Mouse (Mus musculus) forebrain, embryonic 15.5 days (tissue): ENCODE measurements around the gene Mrpl50. TPM values are rescaled to one million over a fixed set of nuclear protein-coding genes. Genes with fewer than 3 reads are reported as not detected.
"Not testable (repeated sequence)": the region's sequence is repeated elsewhere in the genome, so short reads cannot be mapped to it uniquely, and the experiment has no call there.

Experiments
- ATAC-seq: fragments of 200-750 bp; cut with Nextera tagmentation; replicated peaks from 2 replicates; pipeline ENCODE4 v1.8.0; 2017; ENCODE audit warnings: mild to moderate bottlenecking, moderate TSS enrichment, moderate library complexity
- H3K27ac ChIP-seq: fragments of 300-500 bp; sonication (generic); replicated peaks from 2 replicates; pipeline ENCODE4 v1.5.1; 2015; ENCODE audit warnings: mild to moderate bottlenecking, inconsistent platforms
- H3K27me3 ChIP-seq: fragments of 300-500 bp; sonication (generic); 2 replicates; pipeline ENCODE4 v1.6.1; 2015; ENCODE audit warnings: inconsistent platforms
- H3K36me3 ChIP-seq: fragments of 300-500 bp; sonication (generic); 2 replicates; pipeline ENCODE4 v1.6.1; 2015; ENCODE audit warnings: mild to moderate bottlenecking, inconsistent platforms
- H3K4me1 ChIP-seq: fragments of 300-500 bp; sonication (generic); 2 replicates; pipeline ENCODE4 v1.6.1; 2015; ENCODE audit warnings: inconsistent platforms
- H3K4me2 ChIP-seq: fragments of 300-500 bp; sonication (generic); replicated peaks from 2 replicates; pipeline ENCODE4 v1.6.1; 2015; ENCODE audit warnings: mild to moderate bottlenecking, inconsistent platforms
- H3K4me3 ChIP-seq: fragments of 300-500 bp; sonication (generic); 2 replicates; pipeline ENCODE4 v1.5.1; 2015; ENCODE audit warnings: mild to moderate bottlenecking, inconsistent platforms
- H3K9ac ChIP-seq: fragments of 300-500 bp; sonication (generic); replicated peaks from 2 replicates; pipeline ENCODE4 v1.6.1; 2015; ENCODE audit warnings: mild to moderate bottlenecking, inconsistent platforms
- H3K9me3 ChIP-seq: fragments of 300-500 bp; sonication (generic); 2 replicates; pipeline ENCODE4 v1.6.1; 2016; ENCODE audit warnings: inconsistent platforms
- WGBS: fragments of 180-500 bp; shearing (Covaris S2); methylation state at CpG from one replicate; pipeline ENCODE4 v1.1.7; 2015; ENCODE audit warnings: mixed read lengths; 5-methylcytosine and 5-hydroxymethylcytosine counted together
- polyA plus RNA-seq: library from polyadenylated mRNA; unstranded; fragments of >200 nt; fragmentation: Nextera tagmentation; extraction: Ambion mirVana; gene quantifications from 2 replicates; pipeline ENCODE4 v1.2.1, GENCODE M21; 2015

Mrpl50 gene
- polyA plus RNA-seq, 1 experiment from 2014 or later: 77.7 TPM

DNA sequence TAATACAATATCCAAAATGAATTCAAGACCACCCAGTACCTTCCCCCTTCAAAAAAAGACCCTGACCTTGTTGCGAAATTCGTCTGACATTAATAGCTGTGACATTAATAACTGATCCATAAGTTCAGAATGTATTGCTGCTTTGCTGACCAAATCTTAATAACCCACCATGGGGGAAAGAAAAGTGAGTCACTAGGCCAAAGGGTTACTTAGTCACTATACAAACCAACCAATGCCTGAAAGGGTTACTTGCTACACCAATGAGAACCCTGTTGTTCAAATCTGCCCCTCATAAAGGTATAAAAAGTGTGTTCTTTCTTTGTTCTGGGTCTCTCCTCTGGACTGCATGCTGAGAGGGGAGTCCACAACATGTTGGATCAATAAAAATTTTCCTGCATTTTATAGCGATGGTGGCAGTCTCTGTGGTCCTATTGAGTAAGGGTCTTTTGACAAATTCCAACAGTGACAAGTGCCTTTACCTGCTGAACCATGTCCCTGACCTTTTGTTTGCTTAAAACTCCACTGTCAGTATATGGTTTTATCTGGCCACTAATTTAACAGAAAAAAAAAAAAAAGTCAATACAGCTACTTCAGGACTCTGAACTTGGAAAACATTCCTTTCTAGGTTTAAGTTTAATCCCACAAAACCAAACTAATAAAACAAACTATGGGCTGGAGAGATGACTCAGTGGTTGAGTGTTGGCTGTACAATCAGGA is 34.8 kb downstream of the Mrpl50 start:
- ATAC-seq, H3K27ac ChIP-seq, H3K9ac ChIP-seq, H3K4me2 ChIP-seq, H3K36me3 ChIP-seq, H3K4me1 ChIP-seq, H3K4me3 ChIP-seq, H3K9me3 ChIP-seq, H3K27me3 ChIP-seq: not testable (repeated sequence)
- 76% methylated on average over 3 of the region's 3 CpGs for WGBS

DNA sequence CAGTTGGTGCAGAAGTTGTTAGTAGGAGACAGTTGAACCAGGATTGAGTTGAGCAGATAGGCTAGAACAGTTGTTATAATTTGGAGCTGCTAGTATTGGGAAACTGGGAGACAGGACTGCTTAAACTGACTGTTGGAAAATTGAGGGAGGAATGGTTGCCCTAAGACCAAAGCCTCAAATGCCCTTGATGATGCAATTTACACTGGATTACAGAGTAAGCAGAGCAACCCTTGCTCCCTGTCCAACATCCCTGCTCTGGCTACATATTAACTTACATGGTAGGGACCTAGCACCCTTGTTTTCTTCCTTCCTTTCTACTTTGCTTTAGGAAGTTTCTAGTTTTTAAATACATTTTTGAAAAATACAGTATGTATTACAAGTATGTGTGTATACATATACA is 35.5 kb downstream of the Mrpl50 start:
- no peak overlapping the region for H3K4me3 ChIP-seq
- H3K4me2 ChIP-seq: no peak overlapping the region
- H3K9ac ChIP-seq: no peak overlapping the region
- no peaks in the 10 kb centered on the region for H3K4me1 ChIP-seq
- H3K27me3 ChIP-seq: no peaks in the 10 kb centered on the region
- ATAC-seq: no peak
- no peaks in the 10 kb centered on the region for H3K36me3 ChIP-seq
- no peaks in the 10 kb centered on the region for H3K9me3 ChIP-seq
- H3K27ac ChIP-seq: no peak overlapping the region

DNA sequence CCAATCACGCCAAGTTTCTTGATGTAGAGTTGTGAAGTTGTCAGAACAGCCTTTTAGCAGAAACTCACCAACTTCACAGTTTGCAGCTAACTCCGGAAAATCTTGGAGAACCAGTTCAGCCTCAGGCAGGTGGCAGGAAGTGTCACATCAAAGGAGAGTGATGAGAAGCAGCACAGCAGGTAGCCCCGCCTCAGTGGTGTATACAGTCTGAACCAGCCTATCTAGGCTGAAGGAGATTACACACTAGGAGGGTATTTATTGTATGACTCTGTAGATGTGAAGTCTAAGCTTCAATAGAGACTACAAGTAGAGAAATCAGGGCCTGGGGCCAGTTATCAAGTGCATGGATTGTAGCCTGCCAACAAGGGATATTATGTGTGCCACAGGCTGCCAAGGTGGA is 40.0 kb downstream of the Mrpl50 start:
- ATAC-seq: no peak
- H3K27ac ChIP-seq: no peak overlapping the region
- H3K9ac ChIP-seq: no peak overlapping the region
- peaks cover 8% of the 10 kb centered on the region; the same call in 1 of the 2 replicates for H3K4me1 ChIP-seq
- H3K4me2 ChIP-seq: no peak overlapping the region
- H3K36me3 ChIP-seq: no peaks in the 10 kb centered on the region
- no peaks in the 10 kb centered on the region for H3K27me3 ChIP-seq
- no peak overlapping the region for H3K4me3 ChIP-seq
- no peaks in the 10 kb centered on the region for H3K9me3 ChIP-seq
- 59% methylated on average over 3 of the region's 3 CpGs for WGBS

DNA sequence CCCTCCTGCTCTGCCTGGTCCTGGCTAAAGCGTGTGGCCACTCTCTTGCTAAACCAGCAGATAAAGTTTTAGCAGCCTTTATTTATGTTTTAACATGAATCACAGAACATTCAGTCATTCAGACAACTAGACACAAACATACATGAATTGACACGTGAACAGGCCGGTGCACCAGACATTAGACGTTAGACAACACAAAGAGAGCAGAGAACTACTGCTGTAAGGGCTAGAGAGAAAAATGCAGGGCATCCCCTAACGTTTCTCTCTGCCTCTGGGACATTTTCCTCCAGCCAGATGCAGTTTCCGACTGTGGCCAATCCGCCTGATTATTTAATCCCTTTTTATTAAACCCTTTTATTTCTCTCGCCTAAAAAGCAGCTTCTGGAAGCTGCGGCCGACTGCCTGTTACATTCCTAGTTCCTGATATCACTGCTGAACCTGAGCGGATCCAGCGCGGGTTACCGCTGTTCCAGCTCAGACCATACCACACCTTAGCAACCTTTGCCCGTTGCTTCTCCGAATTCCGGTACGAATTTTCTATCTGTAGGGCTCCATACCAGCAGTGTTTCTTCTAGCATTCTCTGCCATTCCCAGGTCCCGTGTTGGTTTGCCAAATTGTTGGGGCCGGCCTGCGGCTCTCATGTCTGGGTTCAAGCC is 40.7 kb downstream of the Mrpl50 start:
- no peak overlapping the region for H3K27ac ChIP-seq
- H3K4me1 ChIP-seq: peaks cover 8% of the 10 kb centered on the region; the same call in 1 of the 2 replicates
- no peak overlapping the region for H3K9ac ChIP-seq
- no peak for ATAC-seq
- H3K36me3 ChIP-seq: no peaks in the 10 kb centered on the region
- no peak overlapping the region for H3K4me3 ChIP-seq
- 30% methylated on average over 21 of the region's 21 CpGs for WGBS
- no peaks in the 10 kb centered on the region for H3K9me3 ChIP-seq
- H3K4me2 ChIP-seq: 0 out of 2 replicates have a peak overlapping the region, but pooled peaks have one; percentile 12
- no peaks in the 10 kb centered on the region for H3K27me3 ChIP-seq

DNA sequence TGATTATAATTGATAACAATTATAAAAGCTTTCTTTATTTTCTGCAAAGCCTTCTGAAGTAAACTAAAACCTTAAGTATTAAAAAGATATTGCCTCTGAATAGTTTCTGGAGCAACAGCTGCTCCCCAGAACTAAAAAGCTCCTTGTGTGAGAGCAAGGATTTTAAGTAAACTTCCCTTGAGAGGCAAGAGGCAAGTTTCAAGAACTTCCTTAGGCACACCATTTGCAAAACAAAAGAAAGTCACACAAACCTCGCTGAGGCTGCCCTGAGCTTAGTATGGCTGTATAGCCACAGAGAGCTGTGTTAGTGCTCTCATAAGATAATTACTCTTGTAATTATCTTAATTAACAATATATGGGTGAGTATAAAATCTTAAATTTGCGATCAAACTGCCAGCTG is 41.9 kb downstream of the Mrpl50 start:
- not testable (repeated sequence) for H3K4me1 ChIP-seq, H3K4me2 ChIP-seq, H3K36me3 ChIP-seq, H3K4me3 ChIP-seq, H3K27ac ChIP-seq, ATAC-seq, H3K9ac ChIP-seq, H3K9me3 ChIP-seq, H3K27me3 ChIP-seq
- WGBS: 16% methylated on average over 2 of the region's 2 CpGs

DNA sequence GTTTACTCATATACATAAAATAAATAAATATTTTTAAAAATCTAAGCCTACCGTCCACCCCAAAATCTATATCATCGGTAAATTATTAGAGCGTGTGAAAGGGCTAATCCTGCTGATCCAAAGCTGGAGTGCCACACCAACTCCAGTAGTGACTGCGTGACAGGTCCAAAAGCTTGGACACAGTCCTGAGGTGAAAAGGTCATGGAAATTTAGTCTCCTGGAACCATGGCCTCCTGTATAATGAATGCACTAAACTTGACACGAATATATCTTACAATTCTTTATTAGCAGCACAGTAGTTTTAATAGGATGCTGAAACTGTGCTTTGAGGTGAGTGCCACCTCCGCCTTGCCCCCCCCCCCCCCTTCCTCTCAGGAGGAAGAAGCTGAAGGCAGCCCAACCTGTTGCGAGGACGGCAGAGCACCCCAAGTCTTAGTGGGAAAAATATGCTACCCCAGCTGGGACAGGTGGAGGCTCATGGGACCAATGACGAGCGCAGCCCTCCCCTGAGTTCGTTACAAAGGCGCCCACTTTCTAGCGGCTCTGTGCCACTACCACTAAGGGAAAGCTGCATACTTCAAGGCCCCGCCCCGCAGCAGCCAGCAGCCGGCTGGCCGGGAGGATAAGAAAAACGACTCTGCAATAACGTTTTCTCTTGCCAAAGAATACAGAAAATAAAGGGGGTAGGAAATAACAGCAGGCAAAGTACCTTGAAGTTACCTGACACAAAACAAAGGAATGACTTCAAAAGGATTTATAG is 42.6 kb downstream of the Mrpl50 start:
- Histone ChIP-seq H3K36me3 (no peaks in the 10 kb centered on the region), H3K9me3 (no peaks in the 10 kb centered on the region), H3K4me1 (peaks cover 8% of the 10 kb centered on the region; the same call in 1 of the 2 replicates), H3K4me2 (peak overlapping the region; percentile 38), H3K27ac (no peak overlapping the region), H3K4me3 (peak overlapping the region; percentile 14; the same call in 1 of the 2 replicates), H3K9ac (no peak overlapping the region), H3K27me3 (no peaks in the 10 kb centered on the region)
- WGBS: 20% methylated on average over 19 of the region's 19 CpGs
- peak; percentile 60; the same call in 1 of the 2 replicates for ATAC-seq

DNA sequence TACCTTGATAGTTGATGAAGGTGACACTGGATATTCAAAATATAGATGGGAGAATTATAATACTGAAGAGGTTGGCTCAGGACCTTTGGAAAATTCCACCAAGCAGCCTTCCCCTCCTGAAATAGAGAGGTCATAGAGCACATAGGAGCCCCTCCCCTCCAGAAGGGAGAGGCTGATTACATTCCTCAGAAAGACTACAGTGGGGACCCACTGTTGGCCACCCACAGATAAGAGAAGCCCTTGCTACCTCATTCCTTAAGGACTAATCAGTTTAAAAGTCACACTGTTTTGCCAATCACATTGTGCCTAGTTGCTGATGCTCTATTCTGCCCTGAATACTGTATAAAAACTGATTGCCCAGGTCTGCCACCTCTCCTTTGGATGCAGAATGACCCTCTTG is 46.3 kb downstream of the Mrpl50 start:
- no peaks in the 10 kb centered on the region for H3K36me3 ChIP-seq
- no peak overlapping the region for H3K9ac ChIP-seq
- no peak overlapping the region for H3K27ac ChIP-seq
- no peaks in the 10 kb centered on the region for H3K9me3 ChIP-seq
- H3K4me3 ChIP-seq: no peak overlapping the region
- H3K4me2 ChIP-seq: no peak overlapping the region
- no peaks in the 10 kb centered on the region for H3K27me3 ChIP-seq
- peaks cover 5% of the 10 kb centered on the region; the same call in 1 of the 2 replicates for H3K4me1 ChIP-seq
- no peak for ATAC-seq

DNA sequence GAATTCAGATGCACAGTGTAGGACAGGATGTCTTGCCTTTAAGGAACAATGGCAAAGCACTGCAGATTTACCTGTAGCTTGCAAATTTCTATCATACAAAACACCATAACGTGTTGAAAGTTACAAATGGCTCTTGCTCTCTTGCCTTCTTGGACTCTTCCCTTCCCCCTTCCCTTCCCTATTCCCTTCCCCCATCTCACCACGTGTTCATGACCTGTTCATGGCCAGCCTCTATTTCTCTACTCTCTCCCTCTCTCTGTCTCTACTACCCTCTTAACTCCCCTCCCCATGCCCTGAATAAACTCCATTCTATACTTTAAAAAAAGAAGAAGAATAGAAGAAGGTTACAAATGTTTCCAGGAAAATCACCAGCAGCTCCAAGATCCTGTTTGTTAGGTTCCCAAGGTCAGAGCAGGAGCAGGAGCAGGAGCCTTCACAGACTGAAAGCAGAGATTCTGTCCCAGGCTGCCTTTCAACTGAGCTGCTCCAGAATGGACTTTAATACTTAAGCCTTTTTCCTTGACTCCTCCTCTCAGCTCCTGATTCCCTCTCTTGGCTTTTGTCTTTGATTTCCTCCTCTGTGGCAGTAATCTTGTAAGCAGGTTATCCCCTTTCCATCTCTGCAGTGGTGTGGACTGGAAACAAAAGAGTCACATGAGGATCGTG is 47.3 kb downstream of the Mrpl50 start, which contains the start of gene Acnat1:
Acnat1 (minus strand) TSS at position 478 of the 666 bp plus-strand sequence.
- Histone ChIP-seq H3K27ac (no peak within 1 kb of the TSS), H3K36me3 (no peaks in the 10 kb centered on the region), H3K9ac (no peak within 1 kb of the TSS), H3K4me1 (peaks cover 3% of the 10 kb centered on the region; the same call in 1 of the 2 replicates), H3K27me3 (no peaks in the 10 kb centered on the region), H3K4me2 (no peak within 1 kb of the TSS), H3K4me3 (no peak within 1 kb of the TSS), H3K9me3 (no peaks in the 10 kb centered on the region)
- 42% methylated on average over 3 of the region's 3 CpGs for WGBS
- ATAC-seq: no peak

DNA sequence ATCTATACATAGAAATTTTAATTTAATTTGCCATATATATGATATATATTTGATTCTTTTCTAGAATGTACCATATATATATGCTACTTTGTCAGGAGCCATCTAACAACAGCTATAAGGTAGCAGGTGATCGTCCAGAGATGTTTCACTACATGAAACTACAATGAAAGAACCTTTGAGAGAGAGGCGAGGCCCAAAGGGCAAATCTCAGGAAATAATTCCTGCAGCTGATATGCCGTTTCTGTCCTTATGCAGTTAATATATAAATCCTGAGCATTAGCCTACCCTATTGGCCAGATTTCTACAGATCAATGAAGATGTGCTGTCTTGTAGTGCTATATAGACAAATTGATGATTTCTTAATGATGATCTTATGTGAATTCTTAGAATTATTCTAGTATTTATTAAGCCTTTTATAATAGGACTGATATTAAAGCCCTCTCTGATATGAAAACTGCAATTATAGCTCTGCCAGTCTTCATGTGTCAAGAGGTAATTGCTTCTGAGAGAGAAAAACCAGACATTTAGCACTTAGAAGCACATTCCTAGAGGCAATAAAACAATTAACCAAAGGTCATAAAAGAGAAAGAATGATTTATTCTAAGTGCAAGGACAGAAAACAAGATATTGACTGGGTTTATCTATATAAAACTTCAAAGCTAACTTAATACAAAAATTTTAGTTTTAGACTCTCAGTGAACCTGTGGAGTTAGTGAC is 51.3 kb downstream of the Mrpl50 start:
- Histone ChIP-seq H3K4me3 (no peak overlapping the region), H3K4me1 (no peaks in the 10 kb centered on the region), H3K9ac (no peak overlapping the region), H3K36me3 (no peaks in the 10 kb centered on the region), H3K27ac (no peak overlapping the region), H3K9me3 (no peaks in the 10 kb centered on the region), H3K4me2 (no peak overlapping the region), H3K27me3 (no peaks in the 10 kb centered on the region)
- no peak for ATAC-seq
- WGBS: 91% methylated on average over 3 of the region's 3 CpGs

DNA sequence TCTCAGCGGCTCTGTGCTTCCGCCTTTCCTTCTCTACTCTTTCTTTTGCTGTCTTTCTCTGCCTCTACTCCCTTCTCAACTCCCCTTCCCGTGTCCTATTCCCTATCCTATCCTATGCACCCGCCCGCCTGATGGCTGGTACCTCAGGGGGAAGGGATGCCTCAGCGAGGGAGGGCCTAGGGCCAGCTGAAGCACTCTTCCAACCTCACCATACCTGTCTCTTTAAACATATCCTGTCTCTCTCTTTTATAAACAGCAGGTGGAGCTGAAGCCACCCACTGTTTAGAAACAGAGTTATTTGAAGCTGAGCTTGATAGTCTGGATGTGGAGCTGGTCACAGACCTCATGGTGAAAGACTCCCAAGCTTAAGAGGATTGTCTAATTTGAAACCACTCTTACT is 53.5 kb downstream of the Mrpl50 start:
- Histone ChIP-seq H3K36me3 (no peaks in the 10 kb centered on the region), H3K27ac (no peak overlapping the region), H3K9me3 (no peaks in the 10 kb centered on the region), H3K4me1 (no peaks in the 10 kb centered on the region), H3K27me3 (no peaks in the 10 kb centered on the region), H3K4me3 (no peak overlapping the region), H3K4me2 (no peak overlapping the region), H3K9ac (no peak overlapping the region)
- 90% methylated on average over 6 of the region's 6 CpGs for WGBS
- ATAC-seq: no peak
